Mouse (Mus musculus) midbrain, embryonic 16.5 days (tissue): ENCODE results near the gene Prkag1. TPM values are rescaled to one million over a fixed set of nuclear protein-coding genes. Genes with fewer than 3 reads are reported as not detected.

Experiments
- ATAC-seq: fragments of 200-750 bp; cut with Nextera tagmentation; 2 replicates; pipeline ENCODE4 v1.8.0; 2017; ENCODE audit warnings: moderate TSS enrichment
- H3K27ac ChIP-seq: fragments of 300-500 bp; sonication (generic); 2 replicates; pipeline ENCODE4 v1.5.1; 2014; ENCODE audit warnings: mild to moderate bottlenecking, low read length, mixed read lengths
- H3K27me3 ChIP-seq: fragments of 300-500 bp; sonication (generic); 2 replicates; pipeline ENCODE4 v1.6.1; 2014; ENCODE audit warnings: low read depth, low read length, mixed read lengths; ENCODE audit not compliant: control insufficient read depth, insufficient read depth
- H3K36me3 ChIP-seq: fragments of 300-500 bp; sonication (generic); 2 replicates; pipeline ENCODE4 v1.6.1; 2014; ENCODE audit warnings: mild to moderate bottlenecking, low read length, moderate library complexity, mixed read lengths; ENCODE audit not compliant: control insufficient read depth, insufficient read depth
- H3K4me1 ChIP-seq: fragments of 300-500 bp; sonication (generic); 2 replicates; pipeline ENCODE4 v1.6.1; 2014; ENCODE audit warnings: mild to moderate bottlenecking, low read length, mixed read lengths; ENCODE audit not compliant: control insufficient read depth, insufficient read depth
- H3K4me2 ChIP-seq: fragments of 300-500 bp; sonication (generic); 2 replicates; pipeline ENCODE4 v1.6.1; 2014; ENCODE audit warnings: mild to moderate bottlenecking, low read length, mixed read lengths
- H3K4me3 ChIP-seq: fragments of 300-500 bp; sonication (generic); 2 replicates; pipeline ENCODE4 v1.5.1; 2014; ENCODE audit warnings: low read depth, mild to moderate bottlenecking, low read length, moderate library complexity, mixed read lengths
- H3K9ac ChIP-seq: fragments of 300-500 bp; sonication (generic); 2 replicates; pipeline ENCODE4 v1.6.1; 2014; ENCODE audit warnings: low read depth, low read length, mixed read lengths
- H3K9me3 ChIP-seq: fragments of 300-500 bp; sonication (generic); replicated peaks from 2 replicates; pipeline ENCODE4 v1.6.1; 2014; ENCODE audit warnings: mild to moderate bottlenecking, low read length, mixed read lengths; ENCODE audit not compliant: control insufficient read depth, poor library complexity, severe bottlenecking
- WGBS: fragments of 180-500 bp; shearing (Covaris S2); extraction: QIAGEN DNeasy Blood & Tissue Kit; methylation state at CpG from one replicate; pipeline ENCODE4 v1.1.7; 2014; 5-methylcytosine and 5-hydroxymethylcytosine counted together
- polyA plus RNA-seq: library from polyadenylated mRNA; unstranded; fragments of >200 nt; fragmentation: Nextera tagmentation; extraction: Ambion mirVana; gene quantifications from 2 replicates; pipeline ENCODE4 v1.2.1, GENCODE M21; 2015

The Prkag1 gene
- polyA plus RNA-seq, 1 experiment from 2014 or later = 72.9 TPM

DNA sequence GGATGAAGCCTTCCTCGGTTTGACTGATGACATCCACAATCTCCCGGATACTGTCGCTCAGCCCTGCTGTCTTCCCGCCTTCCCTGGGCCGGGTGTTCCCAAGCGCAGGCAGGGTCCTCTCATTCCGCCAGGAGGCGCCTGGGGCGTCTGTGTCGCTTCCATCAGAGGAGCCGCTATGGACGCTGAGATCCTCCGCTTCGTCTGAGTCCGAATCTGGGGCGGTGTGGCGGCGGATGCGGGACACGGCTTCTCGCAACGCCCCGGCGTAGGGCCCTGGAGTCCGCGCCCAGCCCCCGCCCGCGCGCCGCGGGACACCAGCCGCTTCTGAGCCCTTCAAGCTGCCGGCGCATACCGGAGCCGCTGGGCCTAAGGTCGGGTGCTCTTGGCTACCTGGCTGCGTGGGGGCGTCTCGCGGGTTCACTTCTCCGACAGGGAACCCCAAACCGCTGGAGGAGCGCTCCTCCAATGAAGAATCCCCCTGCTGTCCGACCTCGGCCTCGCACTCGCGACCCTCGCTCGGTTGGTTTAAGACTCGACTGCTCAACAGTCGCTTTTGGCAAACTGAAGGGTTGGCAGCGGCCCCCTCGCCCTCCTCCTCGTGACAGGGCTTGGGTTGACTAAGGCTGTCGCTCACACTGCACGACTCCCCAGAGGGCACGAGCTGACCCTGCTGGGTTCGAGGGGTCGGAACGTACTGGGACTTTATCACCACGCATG lies 25.8 kb downstream of the Prkag1 start:
- H3K4me3 ChIP-seq = peak overlapping the region; percentile 42
- H3K9me3 ChIP-seq = no peaks in the 10 kb centered on the region
- peak; percentile 44; the same call in 1 of the 2 replicates for ATAC-seq
- H3K4me1 ChIP-seq = peaks cover 32% of the 10 kb centered on the region
- H3K4me2 ChIP-seq = peak overlapping the region; percentile 89
- peak overlapping the region; percentile 70 for H3K9ac ChIP-seq
- WGBS = under 1% methylated on average over 64 of the region's 64 CpGs
- peaks cover 86% of the 10 kb centered on the region for H3K27me3 ChIP-seq
- H3K36me3 ChIP-seq = no peaks in the 10 kb centered on the region
- H3K27ac ChIP-seq = no peak overlapping the region

GRCm38 (mm10) chr15:98804054-98804453 lies 27.3 kb downstream of the Prkag1 start:
- no peaks in the 10 kb centered on the region for H3K9me3 ChIP-seq
- peaks cover 31% of the 10 kb centered on the region for H3K4me1 ChIP-seq
- ATAC-seq = peak; percentile 22; the same call in 1 of the 2 replicates
- H3K4me3 ChIP-seq = no peak overlapping the region
- peaks cover 85% of the 10 kb centered on the region for H3K27me3 ChIP-seq
- peak overlapping the region; percentile 47; the same call in 1 of the 2 replicates for H3K9ac ChIP-seq
- H3K36me3 ChIP-seq = no peaks in the 10 kb centered on the region
- under 1% methylated on average over 32 of the region's 32 CpGs for WGBS
- peak overlapping the region; percentile 48 for H3K4me2 ChIP-seq
- H3K27ac ChIP-seq = no peak overlapping the region

DNA sequence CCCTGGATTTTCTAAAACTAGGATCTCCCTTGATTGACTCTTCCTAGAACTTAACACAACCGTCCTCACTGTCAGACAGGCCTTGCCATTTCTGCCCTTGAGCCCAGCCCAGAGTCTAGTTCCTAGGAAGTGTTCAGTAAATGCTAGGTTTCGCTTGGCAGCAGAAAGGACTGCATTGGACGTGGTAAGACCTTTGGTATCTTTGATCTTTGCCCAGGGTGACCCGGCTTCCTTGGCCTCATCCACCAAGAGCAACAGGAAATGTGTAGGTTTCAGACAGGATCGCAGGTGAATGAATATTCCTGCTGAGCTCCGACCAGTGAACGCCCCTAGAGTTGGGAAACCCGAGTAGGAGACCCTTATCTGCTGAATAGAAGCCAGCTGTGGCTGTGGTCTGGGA lies 28.4 kb downstream of the Prkag1 start:
- WGBS = 9% methylated on average over 8 of the region's 8 CpGs
- ATAC-seq = no peak
- Histone ChIP-seq H3K4me3 (no peak overlapping the region), H3K36me3 (no peaks in the 10 kb centered on the region), H3K4me1 (peaks cover 20% of the 10 kb centered on the region), H3K27ac (no peak overlapping the region), H3K27me3 (peaks cover 84% of the 10 kb centered on the region), H3K9ac (no peak overlapping the region), H3K9me3 (no peaks in the 10 kb centered on the region), H3K4me2 (no peak overlapping the region)

GRCm38 (mm10) chr15:98799396-98799795 lies 31.9 kb downstream of the Prkag1 start:
- H3K9ac ChIP-seq = no peak overlapping the region; the same call in 1 of the 2 replicates
- no peak for ATAC-seq
- H3K4me3 ChIP-seq = no peak overlapping the region
- H3K27ac ChIP-seq = no peak overlapping the region
- no peaks in the 10 kb centered on the region for H3K9me3 ChIP-seq
- H3K36me3 ChIP-seq = no peaks in the 10 kb centered on the region
- peaks cover 86% of the 10 kb centered on the region for H3K27me3 ChIP-seq
- WGBS = 9% methylated on average over 12 of the region's 12 CpGs
- no peak overlapping the region for H3K4me2 ChIP-seq
- peaks cover 4% of the 10 kb centered on the region; the same call in 1 of the 2 replicates for H3K4me1 ChIP-seq

DNA sequence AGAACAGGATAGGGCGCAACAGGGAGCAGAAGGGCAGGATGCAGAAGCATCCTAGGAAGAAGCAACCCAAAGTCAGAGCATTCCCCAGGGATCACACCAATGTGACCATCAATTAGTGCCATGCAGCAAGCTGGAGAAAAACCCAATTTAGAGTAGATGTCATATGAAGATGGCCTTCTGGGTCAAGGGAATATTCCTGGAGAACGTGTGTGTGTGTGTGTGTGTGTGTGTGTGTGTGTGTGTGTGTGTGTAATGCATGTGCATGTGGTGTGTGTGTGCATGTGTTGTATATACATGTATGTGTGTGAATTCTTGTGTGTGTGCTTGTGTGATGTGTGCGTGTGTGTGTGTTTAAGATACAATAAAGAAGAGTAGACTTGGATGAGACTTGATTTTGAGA lies 32.4 kb downstream of the Prkag1 start:
- H3K36me3 ChIP-seq = no peaks in the 10 kb centered on the region
- H3K27ac ChIP-seq = no peak overlapping the region
- no peak overlapping the region for H3K4me2 ChIP-seq
- H3K9me3 ChIP-seq = no peaks in the 10 kb centered on the region
- H3K4me1 ChIP-seq = 0 out of 2 replicates have a peak, but pooled peaks cover 4% of the 10 kb centered on the region
- H3K4me3 ChIP-seq = no peak overlapping the region
- no peak overlapping the region for H3K9ac ChIP-seq
- H3K27me3 ChIP-seq = peaks cover 88% of the 10 kb centered on the region
- ATAC-seq = no peak
- WGBS = 31% methylated on average over 3 of the region's 3 CpGs

GRCm38 (mm10) chr15:98797835-98798492 lies 33.4 kb downstream of the Prkag1 start:
- ATAC-seq = peak; percentile 78
- Histone ChIP-seq H3K4me3 (no peak overlapping the region), H3K4me1 (peaks cover 5% of the 10 kb centered on the region; the same call in 1 of the 2 replicates), H3K9me3 (no peaks in the 10 kb centered on the region), H3K36me3 (no peaks in the 10 kb centered on the region), H3K27me3 (peaks cover 88% of the 10 kb centered on the region), H3K4me2 (peak overlapping the region; percentile 23; the same call in 1 of the 2 replicates), H3K27ac (no peak overlapping the region), H3K9ac (0 out of 2 replicates have a peak overlapping the region, but pooled peaks have one; percentile 27)
- under 1% methylated on average over 28 of the region's 28 CpGs for WGBS

DNA sequence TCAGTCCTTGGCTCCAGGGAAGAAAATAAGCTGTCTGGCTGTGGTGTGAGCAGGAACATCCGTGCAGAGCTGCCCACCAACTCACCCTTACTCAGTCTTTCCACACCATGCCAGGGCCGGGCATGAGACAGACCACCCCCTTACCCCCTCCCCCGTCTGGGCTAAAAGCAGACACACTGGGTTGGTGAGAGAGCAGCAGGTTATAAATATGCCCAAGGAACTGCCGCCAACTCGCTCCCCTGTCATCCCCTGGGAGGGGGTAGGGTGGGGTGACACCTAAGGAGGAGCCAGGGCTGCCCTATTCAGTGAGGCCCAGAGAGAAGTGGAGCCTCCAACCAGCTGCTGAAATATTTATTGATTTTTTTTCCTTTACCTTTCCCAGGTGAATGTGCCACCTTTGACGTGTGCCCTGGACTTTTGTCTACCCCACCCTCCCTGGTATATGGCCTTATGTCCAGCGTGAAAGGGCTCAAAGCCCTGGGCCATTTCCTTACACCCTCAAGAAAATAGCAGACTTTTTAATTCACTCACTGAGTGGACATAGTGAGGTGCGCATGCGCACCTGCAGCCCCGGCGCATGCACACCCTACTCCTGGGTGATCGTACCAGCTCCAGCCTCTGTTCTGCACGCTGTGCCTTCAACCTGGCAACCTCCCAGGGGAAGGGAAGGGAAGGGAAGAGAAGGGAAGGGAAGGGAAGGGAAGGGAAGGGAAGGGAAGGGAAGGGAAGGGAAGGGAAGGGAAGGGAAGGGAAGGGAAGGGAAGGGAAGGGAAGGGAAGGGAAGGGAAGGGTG lies 34.3 kb downstream of the Prkag1 start:
- WGBS = under 1% methylated on average over 13 of the region's 13 CpGs
- Histone ChIP-seq H3K4me3 (no peak overlapping the region), H3K9me3 (no peaks in the 10 kb centered on the region), H3K9ac (no peak overlapping the region), H3K36me3 (no peaks in the 10 kb centered on the region), H3K4me2 (peak overlapping the region; percentile 23), H3K27ac (no peak overlapping the region), H3K27me3 (peaks cover 87% of the 10 kb centered on the region), H3K4me1 (peaks cover 7% of the 10 kb centered on the region; the same call in 1 of the 2 replicates)
- no peak for ATAC-seq

DNA sequence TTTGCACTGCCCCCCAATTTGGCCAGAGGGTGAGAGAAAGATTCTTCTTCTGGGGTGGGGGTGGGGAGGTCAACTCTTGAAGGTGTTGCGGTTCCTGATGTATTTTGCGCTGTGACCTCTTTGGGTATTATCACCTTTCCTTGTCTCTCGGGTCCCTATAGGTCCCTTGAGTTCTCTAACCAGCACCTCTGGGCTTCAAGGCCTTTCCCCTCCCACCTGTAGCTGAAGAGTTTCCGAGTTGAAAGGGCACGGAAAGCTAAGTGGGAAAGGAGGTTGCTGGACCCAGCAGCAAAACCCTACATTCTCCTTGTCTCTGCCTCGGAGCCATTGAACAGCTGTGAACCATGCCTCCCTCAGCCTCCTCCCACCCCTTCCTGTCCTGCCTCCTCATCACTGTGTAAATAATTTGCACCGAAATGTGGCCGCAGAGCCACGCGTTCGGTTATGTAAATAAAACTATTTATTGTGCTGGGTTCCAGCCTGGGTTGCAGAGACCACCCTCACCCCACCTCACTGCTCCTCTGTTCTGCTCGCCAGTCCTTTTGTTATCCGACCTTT lies 38.1 kb downstream of the Prkag1 start:
- H3K4me3 ChIP-seq = peak overlapping the region; percentile 38
- H3K9me3 ChIP-seq = no peaks in the 10 kb centered on the region
- peaks cover 93% of the 10 kb centered on the region for H3K27me3 ChIP-seq
- peaks cover 16% of the 10 kb centered on the region; the same call in 1 of the 2 replicates for H3K4me1 ChIP-seq
- no peak overlapping the region for H3K27ac ChIP-seq
- no peaks in the 10 kb centered on the region for H3K36me3 ChIP-seq
- whole genome bisulfite sequencing = 9% methylated on average over 13 of the region's 13 CpGs
- ATAC-seq = no peak
- peak overlapping the region; percentile 48 for H3K9ac ChIP-seq
- peak overlapping the region; percentile 50 for H3K4me2 ChIP-seq
